15 mouse cellular contexts compared by ENCODE assay signal in the genomic region with DNA sequence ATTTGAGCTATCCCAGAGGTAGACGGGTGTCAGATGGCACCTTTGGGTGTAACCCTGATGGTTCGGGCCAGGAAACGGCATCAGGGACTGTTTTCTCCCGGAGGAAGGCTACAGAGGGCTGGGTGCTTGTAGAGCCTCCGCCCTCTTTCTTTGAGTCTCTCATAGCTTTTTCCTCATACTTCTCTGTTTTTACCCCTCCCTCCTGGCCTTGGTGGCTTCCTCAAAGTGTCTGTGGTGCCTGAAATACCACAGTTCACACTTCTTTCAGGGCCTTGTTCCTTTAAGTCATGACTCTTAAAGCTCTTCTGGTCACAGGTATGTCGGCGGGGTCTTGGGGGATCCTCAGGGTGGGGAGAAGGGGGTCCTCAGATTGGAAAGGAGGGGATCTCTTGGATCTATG. TPM values are rescaled to one million over a fixed set of nuclear protein-coding genes. Genes with fewer than 3 reads are reported as not detected.
DNase-seq lines count a peak whose midpoint lies in the region; ATAC-seq and TF ChIP-seq lines count a peak whose summit lies in the region.
"Had no signal": no experiment of that assay in that cellular context is flagged by ENCODE, and none has a peak within 500 bp of the region (broad histone marks: within the 10 kb centered on the region; RNA-seq: fewer than 3 reads in every experiment).

Gene Itgam (plus strand): TSS at position 185 of the 400 bp plus-strand sequence.
Gene Gm49368 (plus strand): TSS at position 228 of the 400 bp plus-strand sequence.

- peaks cover 2 to 6% of the 10 kb centered on the region in 2 experiments; a peak in 3 of 4 replicates for H3K27me3 ChIP-seq in MEL (ENCODE audit: control insufficient read depth in 1 of 2, insufficient read depth in 2 of 2, low read length in 2 of 2)
- no peaks in the 10 kb centered on the region for H3K27me3 ChIP-seq in small intestine, adult 2 months (ENCODE audit: control insufficient read depth, insufficient read depth, low read length)
- H3K27me3 ChIP-seq in midbrain, embryonic 10.5 days (ENCODE audit: low read depth, poor library complexity, severe bottlenecking), result no peaks in the 10 kb centered on the region

- intact Hi-C loops in left cerebral cortex, postnatal 4 days (cut with DNase I), result no loop called here

- H3K36me3 ChIP-seq in MEL (ENCODE audit: control insufficient read depth in 1 of 2, insufficient read depth in 2 of 2, low read length in 2 of 2), result no peaks in the 10 kb centered on the region; a peak in 1 of 4 replicates
- H3K36me3 ChIP-seq in small intestine, adult 2 months (ENCODE audit: control insufficient read depth, insufficient read depth, low read length), result no peaks in the 10 kb centered on the region
- no peaks in the 10 kb centered on the region for H3K36me3 ChIP-seq in midbrain, embryonic 10.5 days
- H3K36me3 ChIP-seq: embryonic facial prominence, embryonic 10.5 days; heart, embryonic 10.5 days had no signal

- TF ChIP-seq POLR2A in lung, adult 2 months (IDR thresholded peaks at IDR 0.05; ENCODE audit: borderline replicate concordance, extremely low read depth, low read depth, low read length), result no peak
- TF ChIP-seq POLR2A in MEL (IDR thresholded peaks at IDR 0.05; ENCODE audit: control insufficient read depth in 1 of 2, insufficient read depth in 1 of 2, low read depth in 1 of 2, low read length in 2 of 2, poor library complexity in 1 of 2), result no peak
- no peak for TF ChIP-seq POLR2A in small intestine, adult 2 months (IDR thresholded peaks at IDR 0.05; ENCODE audit: low read depth, low read length)

- H3K4me1 ChIP-seq in lung, adult 2 months (ENCODE audit: control insufficient read depth, insufficient read depth, low read length), result no peaks in the 10 kb centered on the region
- H3K4me1 ChIP-seq in MEL (ENCODE audit: control insufficient read depth in 1 of 2, insufficient read depth in 2 of 2, low read length in 2 of 2), result peaks cover 0 to 3% of the 10 kb centered on the region in 2 experiments; a peak in 1 of 4 replicates
- H3K4me1 ChIP-seq in small intestine, adult 2 months (ENCODE audit: control insufficient read depth, insufficient read depth, insufficient read length, low read length), result peaks cover 16% of the 10 kb centered on the region
- H3K4me1 ChIP-seq in midbrain, embryonic 10.5 days, result no peaks in the 10 kb centered on the region
- H3K4me1 ChIP-seq: embryonic facial prominence, embryonic 10.5 days; heart, embryonic 10.5 days had no signal

- peak; percentile 60 for DNase-seq in lung, postnatal 36 days
- no peak for DNase-seq in lung, adult 2 months
- peak; percentile 32 for DNase-seq in MEL (ENCODE audit: low read depth, low spot score)
- no peak for DNase-seq in left cerebral cortex, postnatal 4 days
- DNase-seq in midbrain, embryonic 10.5 days (ENCODE audit: low spot score), result no peak
- DNase-seq: adrenal gland, postnatal 25 days; cerebellum, adult 18-20 months; heart, postnatal 36 days had no signal

- H3K79me2 ChIP-seq in MEL (ENCODE audit: control insufficient read depth, insufficient read depth, low read length, poor library complexity), result no peaks in the 10 kb centered on the region

- WGBS in lung, adult 2 months, result 72% methylated on average over 7 of the region's 7 CpGs
- WGBS in small intestine, adult 2 months, result 74% methylated on average over 7 of the region's 7 CpGs
- 96% methylated on average over 7 of the region's 7 CpGs for WGBS in midbrain, embryonic 10.5 days

- H3K9ac ChIP-seq in MEL (ENCODE audit: control insufficient read depth, low read depth, low read length, poor library complexity, severe bottlenecking), result no peak within 1 kb of the TSS

- TF ChIP-seq RAD21 in MEL (IDR thresholded peaks at IDR 0.05; ENCODE audit: low read depth, low read length), result no peak

- TF ChIP-seq CTCF in lung, adult 2 months (IDR thresholded peaks at IDR 0.05; ENCODE audit: insufficient read depth, low read length), result no peak
- TF ChIP-seq CTCF in MEL (IDR thresholded peaks at IDR 0.05 in 2 of 3, conservative IDR thresholded peaks at IDR 0.05 in 1 of 3; ENCODE audit: control insufficient read depth in 1 of 3, insufficient read depth in 1 of 3, low read depth in 2 of 3, low read length in 3 of 3, poor library complexity in 1 of 3, severe bottlenecking in 1 of 3), result no peak
- no peak for TF ChIP-seq CTCF in small intestine, adult 2 months (IDR thresholded peaks at IDR 0.05; ENCODE audit: extremely low read depth, insufficient read length, insufficient replicate concordance, low read depth, low read length)

- no peaks in the 10 kb centered on the region for H3K9me3 ChIP-seq in MEL (replicated peaks; ENCODE audit: insufficient read depth, low read length)
- no peaks in the 10 kb centered on the region for H3K9me3 ChIP-seq in midbrain, embryonic 10.5 days (replicated peaks)
- H3K9me3 ChIP-seq: embryonic facial prominence, embryonic 10.5 days; heart, embryonic 10.5 days had no signal

- no peak within 1 kb of the TSS for H3K4me3 ChIP-seq in lung, adult 2 months (replicated peaks; ENCODE audit: extremely low read depth, low read depth, low read length)
- H3K4me3 ChIP-seq in MEL (ENCODE audit: control insufficient read depth in 1 of 2, insufficient read depth in 1 of 2, low read depth in 2 of 2, low read length in 2 of 2), result no peak within 1 kb of the TSS
- H3K4me3 ChIP-seq in small intestine, adult 2 months (ENCODE audit: low read depth, low read length), result no peak within 1 kb of the TSS; the same call in 1 of the 2 replicates
- no peak within 1 kb of the TSS for H3K4me3 ChIP-seq in midbrain, embryonic 10.5 days
- H3K4me3 ChIP-seq: embryonic facial prominence, embryonic 10.5 days; heart, embryonic 10.5 days had no signal

- no peak within 1 kb of the TSS for H3K27ac ChIP-seq in MEL (ENCODE audit: control insufficient read depth, low read depth, low read length)
- 0 out of 2 replicates have a peak within 1 kb of the TSS, but pooled peaks have one; percentile 29 for H3K27ac ChIP-seq in small intestine, adult 2 months (ENCODE audit: insufficient read depth, low read depth, low read length)
- no peak within 1 kb of the TSS for H3K27ac ChIP-seq in midbrain, embryonic 10.5 days (replicated peaks)
- H3K27ac ChIP-seq: embryonic facial prominence, embryonic 10.5 days; heart, embryonic 10.5 days; kidney, postnatal 0 days had no signal

- TF ChIP-seq EP300 in MEL (IDR thresholded peaks at IDR 0.05; ENCODE audit: low read depth in 1 of 2, low read length in 2 of 2), result no peak

- ATAC-seq in granulocyte monocyte progenitor cell, adult 5-6 weeks (replicated peaks; ENCODE audit: poor library complexity, severe bottlenecking), result peak; percentile 44

TF ChIP-seq in MEL, 35 proteins besides CTCF, POLR2A, EP300 and RAD21:
- TF ChIP-seq KAT2A (conservative IDR thresholded peaks at IDR 0.05; ENCODE audit: low read depth, low read length), result no peak
- TF ChIP-seq UBTF (IDR thresholded peaks at IDR 0.05; ENCODE audit: borderline replicate concordance, insufficient read depth, low read depth, low read length), result no peak

RNA-seq across cellular contexts. Expression of gene Itgam, which starts in this region (rescaled TPM):
- 25.2 and 27.6 TPM in 2 replicates for polyA plus RNA-seq in lung, adult 2 months (2012; rRNA removed)
- not detected in 2 replicates for total RNA-seq in MEL (2012; rRNA removed)
- not detected for polyA plus RNA-seq in MEL (2012; ENCODE audit: insufficient read depth in 1 of 2, insufficient read length in 2 of 2, low read depth in 1 of 2, low replicate concordance in 2 of 2, missing spikeins in 1 of 2)
- 12.5 and 17.5 TPM in 2 replicates for total RNA-seq in granulocyte monocyte progenitor cell, adult 5-6 weeks (2014; fragmentation: Nextera tagmentation)
- 21.6 and 23.7 TPM in 2 replicates for total RNA-seq in granulocyte monocyte progenitor cell, adult 5-6 weeks (2017)
- polyA plus RNA-seq in small intestine, adult 2 months (2012; rRNA removed), result 3.1 and 3.3 TPM in 2 replicates
- total RNA-seq in left cerebral cortex, postnatal 4 days (2021), result 1 to 10 TPM; 2.1 to 2.2 TPM
- polyA plus RNA-seq in midbrain, embryonic 10.5 days (2016; fragmentation: Nextera tagmentation; extraction: Ambion mirVana), result 0.48 and 0.68 TPM in 2 replicates

RNA-seq across cellular contexts. Expression of gene Gm49368, which starts in this region (rescaled TPM):
- polyA plus RNA-seq in lung, adult 2 months (2012; rRNA removed), result 0.07 and 0.12 TPM in 2 replicates
- not detected in 2 replicates for total RNA-seq in MEL (2012; rRNA removed)
- polyA plus RNA-seq in MEL (2012; ENCODE audit: insufficient read depth in 1 of 2, insufficient read length in 2 of 2, low read depth in 1 of 2, low replicate concordance in 2 of 2, missing spikeins in 1 of 2), result not detected
- total RNA-seq in granulocyte monocyte progenitor cell, adult 5-6 weeks (2014; fragmentation: Nextera tagmentation), result not detected in 2 replicates
- total RNA-seq in granulocyte monocyte progenitor cell, adult 5-6 weeks (2017), result 0.09 TPM in 1 of 2 replicates, not detected in the other
- polyA plus RNA-seq in small intestine, adult 2 months (2012; rRNA removed), result 0.05 and 0.09 TPM in 2 replicates
- total RNA-seq in left cerebral cortex, postnatal 4 days (2021), result not detected
- not detected in 2 replicates for polyA plus RNA-seq in midbrain, embryonic 10.5 days (2016; fragmentation: Nextera tagmentation; extraction: Ambion mirVana)
- total RNA-seq: adrenal gland, postnatal 25 days; heart, postnatal 36 days; layer of hippocampus, postnatal 10 days had no signal
- polyA plus RNA-seq: embryonic facial prominence, embryonic 10.5 days; heart, embryonic 10.5 days; kidney, postnatal 0 days; limb, embryonic 11.5 days had no signal

Comparison
In these comparisons a context has a peak if more than half of its experiments do, and no peak if none do; other contexts are left out.
1. RNA of gene Itgam (total RNA-seq): 12.5 to 23.7 TPM in granulocyte monocyte progenitor cell, adult 5-6 weeks; 2.1 to 2.2 TPM in left cerebral cortex, postnatal 4 days and not detected in MEL; every median in the first group is over 4 times any median in the second.
2. Peak in DNase-seq in MEL; RNA of the genes that start here not detected or under 1 TPM.